Mouse (Mus musculus) liver, embryonic 15.5 days (tissue): Measurements from ENCODE around the gene Hopx. TPM values are rescaled to one million over a fixed set of nuclear protein-coding genes. Genes with fewer than 3 reads are reported as not detected.

ENCODE experiments used
- ATAC-seq: fragments of 200-750 bp; cut with Nextera tagmentation; 2 replicates; pipeline ENCODE4 v1.8.0; 2017; ENCODE audit warnings: moderate number of reproducible peaks, mild to moderate bottlenecking, moderate library complexity; ENCODE audit not compliant: insufficient read depth
- H3K27ac ChIP-seq: fragments of 300-500 bp; sonication (generic); replicated peaks from 2 replicates; pipeline ENCODE4 v1.5.1; 2015; ENCODE audit warnings: mild to moderate bottlenecking, inconsistent platforms
- H3K27me3 ChIP-seq: fragments of 300-500 bp; sonication (generic); 2 replicates; pipeline ENCODE4 v1.6.1; 2015; ENCODE audit warnings: mild to moderate bottlenecking, inconsistent platforms
- H3K36me3 ChIP-seq: fragments of 300-500 bp; sonication (generic); replicated peaks from 2 replicates; pipeline ENCODE4 v1.6.1; 2015; ENCODE audit warnings: moderate library complexity, mild to moderate bottlenecking, inconsistent platforms
- H3K4me1 ChIP-seq: fragments of 300-500 bp; sonication (generic); replicated peaks from 2 replicates; pipeline ENCODE4 v1.6.1; 2015; ENCODE audit warnings: inconsistent platforms
- H3K4me2 ChIP-seq: fragments of 300-500 bp; sonication (generic); 2 replicates; pipeline ENCODE4 v1.6.1; 2015; ENCODE audit warnings: moderate library complexity, mild to moderate bottlenecking, inconsistent platforms
- H3K4me3 ChIP-seq: fragments of 300-500 bp; sonication (generic); replicated peaks from 2 replicates; pipeline ENCODE4 v1.5.1; 2015; ENCODE audit warnings: mild to moderate bottlenecking, inconsistent platforms
- H3K9ac ChIP-seq: fragments of 300-500 bp; sonication (generic); 2 replicates; pipeline ENCODE4 v1.6.1; 2015; ENCODE audit warnings: moderate library complexity, mild to moderate bottlenecking, inconsistent platforms
- H3K9me3 ChIP-seq: fragments of 300-500 bp; sonication (generic); replicated peaks from 2 replicates; pipeline ENCODE4 v1.6.1; 2016; ENCODE audit warnings: inconsistent platforms
- WGBS: fragments of 180-500 bp; shearing (Covaris S2); methylation state at CpG from one replicate; pipeline ENCODE4 v1.1.7; 2015; ENCODE audit warnings: mixed read lengths; ENCODE audit not compliant: insufficient replicate concordance; 5-methylcytosine and 5-hydroxymethylcytosine counted together
- polyA plus RNA-seq: library from polyadenylated mRNA; unstranded; fragments of >200 nt; fragmentation: Nextera tagmentation; extraction: Ambion mirVana; gene quantifications from 2 replicates; pipeline ENCODE4 v1.2.1, GENCODE M21; 2015

Gene Hopx
- polyA plus RNA-seq, 1 experiment from 2014 or later: 0.13 TPM

- Histone ChIP-seq H3K4me2 (no peak overlapping the region), H3K9ac (no peak overlapping the region), H3K9me3 (no peaks in the 10 kb centered on the region), H3K36me3 (no peaks in the 10 kb centered on the region), H3K27me3 (no peaks in the 10 kb centered on the region), H3K4me3 (no peak overlapping the region), H3K27ac (no peak overlapping the region), H3K4me1 (peaks cover 44% of the 10 kb centered on the region)
- WGBS: 55% methylated on average over 2 of the region's 2 CpGs
- ATAC-seq: no peak
Measured at GRCm38 (mm10) chr5:77132457-77133135, 17.7 kb upstream of the Hopx start.

- no peaks in the 10 kb centered on the region for H3K36me3 ChIP-seq
- H3K27ac ChIP-seq: no peak overlapping the region
- no peak overlapping the region for H3K4me3 ChIP-seq
- no peak overlapping the region for H3K9ac ChIP-seq
- no peak overlapping the region for H3K4me2 ChIP-seq
- 75% methylated on average over 8 of the region's 8 CpGs for WGBS
- no peak; the same call in 1 of the 2 replicates for ATAC-seq
- H3K27me3 ChIP-seq: no peaks in the 10 kb centered on the region
- H3K9me3 ChIP-seq: no peaks in the 10 kb centered on the region
- peaks cover 44% of the 10 kb centered on the region for H3K4me1 ChIP-seq
Measured at GRCm38 (mm10) chr5:77131879-77132278, 17.0 kb upstream of the Hopx start.

DNA sequence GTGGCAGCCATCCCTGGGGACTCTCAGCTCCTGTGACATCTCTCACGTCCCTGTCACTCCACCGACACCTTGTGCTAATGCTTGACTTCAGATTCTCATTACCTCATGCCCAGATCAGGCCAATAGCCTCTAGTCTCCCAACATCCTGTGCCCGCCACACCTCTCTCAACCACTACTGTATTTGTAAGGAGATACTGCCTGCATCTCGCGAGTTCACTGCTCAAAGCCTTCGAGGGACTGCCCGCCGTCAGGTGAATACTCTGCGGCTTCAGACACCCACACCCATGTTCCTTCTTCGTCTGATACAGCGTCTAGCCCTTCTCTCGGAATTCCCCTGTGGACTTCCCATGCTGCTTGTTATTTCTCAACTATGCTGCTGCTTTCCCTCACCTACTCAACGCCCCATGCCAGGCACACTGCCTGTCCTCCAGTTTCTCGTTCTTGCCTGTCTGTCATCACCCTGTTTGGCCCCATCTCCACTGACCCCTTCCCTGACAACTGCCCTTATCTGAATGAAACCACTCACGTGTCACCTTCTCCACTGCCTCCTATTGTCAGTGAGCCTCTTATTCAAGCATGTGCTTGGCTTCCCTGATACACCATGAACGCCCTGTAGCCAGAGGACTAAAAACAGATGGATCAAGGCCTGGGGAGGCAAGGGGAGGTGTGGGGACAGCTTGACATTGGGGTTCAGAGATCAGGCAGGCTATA is 15.5 kb upstream of the Hopx start:
- no peaks in the 10 kb centered on the region for H3K27me3 ChIP-seq
- H3K4me3 ChIP-seq: no peak overlapping the region
- no peak overlapping the region for H3K9ac ChIP-seq
- no peaks in the 10 kb centered on the region for H3K36me3 ChIP-seq
- no peak overlapping the region for H3K4me2 ChIP-seq
- no peaks in the 10 kb centered on the region for H3K9me3 ChIP-seq
- WGBS: 54% methylated on average over 16 of the region's 16 CpGs
- H3K27ac ChIP-seq: no peak overlapping the region; the same call in 1 of the 2 replicates
- peaks cover 44% of the 10 kb centered on the region for H3K4me1 ChIP-seq
- ATAC-seq: no peak

- H3K9ac ChIP-seq: no peak overlapping the region
- no peaks in the 10 kb centered on the region for H3K36me3 ChIP-seq
- H3K4me1 ChIP-seq: peaks cover 41% of the 10 kb centered on the region
- H3K4me3 ChIP-seq: no peak overlapping the region
- no peak overlapping the region for H3K27ac ChIP-seq
- no peaks in the 10 kb centered on the region for H3K9me3 ChIP-seq
- no peak overlapping the region for H3K4me2 ChIP-seq
- ATAC-seq: no peak
- 61% methylated on average over 2 of the region's 2 CpGs for WGBS
- no peaks in the 10 kb centered on the region for H3K27me3 ChIP-seq
Measured at GRCm38 (mm10) chr5:77129907-77130306, 15.0 kb upstream of the Hopx start.

GRCm38 (mm10) chr5:77128854-77129253 is 13.9 kb upstream of the Hopx start:
- peaks cover 41% of the 10 kb centered on the region for H3K4me1 ChIP-seq
- no peaks in the 10 kb centered on the region for H3K36me3 ChIP-seq
- no peak overlapping the region for H3K9ac ChIP-seq
- no peaks in the 10 kb centered on the region for H3K9me3 ChIP-seq
- no peak overlapping the region for H3K4me2 ChIP-seq
- H3K27me3 ChIP-seq: no peaks in the 10 kb centered on the region
- H3K27ac ChIP-seq: no peak overlapping the region
- 69% methylated on average over 4 of the region's 4 CpGs for WGBS
- ATAC-seq: no peak
- H3K4me3 ChIP-seq: no peak overlapping the region

DNA sequence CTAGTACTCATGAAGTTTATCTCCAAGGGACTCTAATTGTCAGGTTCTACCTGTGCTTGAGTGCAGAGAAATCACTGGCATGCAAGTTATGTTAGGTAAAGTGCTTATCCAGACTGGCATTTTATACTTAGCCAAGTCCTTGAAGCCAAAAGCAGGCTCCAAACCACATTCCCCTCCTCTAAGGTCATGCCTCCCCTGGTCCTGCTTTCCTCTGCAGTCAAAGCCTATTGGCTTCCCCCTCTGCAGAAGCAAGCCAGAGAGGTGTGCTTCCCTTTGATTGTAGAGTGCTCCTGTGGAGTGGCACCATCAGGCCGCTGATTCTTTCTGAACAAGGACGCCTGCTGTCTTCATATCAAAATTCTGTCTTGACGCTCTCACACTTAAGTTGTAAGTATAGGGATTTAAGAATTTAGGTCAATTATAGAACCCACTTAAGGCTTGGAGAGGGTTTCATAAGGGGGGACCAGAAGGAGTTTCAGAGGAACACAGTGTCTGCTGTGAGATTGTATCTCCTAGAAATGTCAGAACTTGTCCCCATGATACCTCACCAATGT is 11.6 kb upstream of the Hopx start:
- Histone ChIP-seq H3K9ac (no peak overlapping the region), H3K27ac (no peak overlapping the region), H3K4me3 (no peak overlapping the region), H3K27me3 (no peaks in the 10 kb centered on the region), H3K36me3 (no peaks in the 10 kb centered on the region), H3K4me1 (peaks cover 42% of the 10 kb centered on the region), H3K9me3 (no peaks in the 10 kb centered on the region), H3K4me2 (no peak overlapping the region)
- 69% methylated on average over 3 of the region's 3 CpGs for WGBS
- ATAC-seq: no peak

DNA sequence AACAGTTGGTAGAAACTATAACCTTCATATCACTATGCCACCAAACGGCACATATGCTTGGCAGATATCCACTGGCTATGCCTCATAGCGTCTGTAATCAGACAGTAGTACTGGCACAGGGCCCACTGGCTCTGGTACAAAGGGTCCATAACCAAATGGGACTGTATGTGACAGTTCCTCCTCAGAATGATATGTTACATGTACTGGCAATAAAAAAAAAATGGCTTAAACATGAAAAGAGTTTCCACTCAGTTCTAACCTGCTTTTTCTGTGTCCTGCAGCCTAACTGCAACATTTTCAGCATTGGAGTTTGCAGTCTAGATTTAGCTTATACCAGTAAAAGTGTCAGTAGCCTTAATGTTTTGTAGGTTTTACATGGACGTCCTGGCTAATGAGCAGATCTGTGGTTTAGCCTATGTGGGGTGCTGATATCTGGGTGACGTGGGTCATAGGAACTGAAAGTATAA is 9.9 kb upstream of the Hopx start:
- H3K9ac ChIP-seq: no peak overlapping the region
- ATAC-seq: peak; percentile 53; the same call in 1 of the 2 replicates
- 35% methylated on average over 4 of the region's 4 CpGs for WGBS

GRCm38 (mm10) chr5:77124165-77124564 is 9.2 kb upstream of the Hopx start:
- Histone ChIP-seq H3K4me2 (no peak overlapping the region), H3K4me3 (no peak overlapping the region), H3K27ac (peak overlapping the region; percentile 42; the same call in 1 of the 2 replicates), H3K9ac (no peak overlapping the region), H3K36me3 (no peaks in the 10 kb centered on the region), H3K27me3 (no peaks in the 10 kb centered on the region), H3K9me3 (no peaks in the 10 kb centered on the region), H3K4me1 (peaks cover 44% of the 10 kb centered on the region)
- whole genome bisulfite sequencing: 35% methylated on average over 4 of the region's 4 CpGs
- ATAC-seq: no peak

More for the DNA sequence above, 9.9 kb upstream of the Hopx start:
- Histone ChIP-seq H3K4me3 (no peak overlapping the region), H3K9me3 (no peaks in the 10 kb centered on the region), H3K27ac (no peak overlapping the region), H3K4me1 (peaks cover 38% of the 10 kb centered on the region), H3K27me3 (no peaks in the 10 kb centered on the region), H3K36me3 (no peaks in the 10 kb centered on the region), H3K4me2 (no peak overlapping the region)

DNA sequence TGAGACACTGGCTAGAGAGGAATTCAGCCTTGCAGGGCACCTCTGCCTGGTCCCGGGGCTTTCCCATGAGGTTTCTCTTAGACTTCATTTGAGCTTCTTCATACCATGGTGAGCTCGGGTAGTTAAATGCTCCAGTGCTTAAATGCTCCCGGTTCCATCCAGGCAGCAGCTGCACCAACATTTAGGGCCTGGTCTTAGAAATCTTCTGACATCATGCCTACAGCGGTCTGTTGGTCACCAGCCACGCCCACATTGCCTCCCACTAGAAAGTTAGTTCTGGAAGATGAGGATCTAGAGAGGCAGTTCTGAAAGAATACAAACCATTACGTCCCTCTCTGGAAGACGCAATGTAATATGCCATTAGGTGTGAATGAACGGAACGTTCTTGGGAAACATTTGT is 8.7 kb upstream of the Hopx start:
- Histone ChIP-seq H3K4me3 (no peak overlapping the region), H3K9ac (no peak overlapping the region), H3K36me3 (no peaks in the 10 kb centered on the region), H3K4me1 (peaks cover 49% of the 10 kb centered on the region), H3K27me3 (no peaks in the 10 kb centered on the region), H3K9me3 (no peaks in the 10 kb centered on the region), H3K27ac (no peak overlapping the region), H3K4me2 (no peak overlapping the region)
- WGBS: 50% methylated on average over 9 of the region's 9 CpGs
- no peak for ATAC-seq

DNA sequence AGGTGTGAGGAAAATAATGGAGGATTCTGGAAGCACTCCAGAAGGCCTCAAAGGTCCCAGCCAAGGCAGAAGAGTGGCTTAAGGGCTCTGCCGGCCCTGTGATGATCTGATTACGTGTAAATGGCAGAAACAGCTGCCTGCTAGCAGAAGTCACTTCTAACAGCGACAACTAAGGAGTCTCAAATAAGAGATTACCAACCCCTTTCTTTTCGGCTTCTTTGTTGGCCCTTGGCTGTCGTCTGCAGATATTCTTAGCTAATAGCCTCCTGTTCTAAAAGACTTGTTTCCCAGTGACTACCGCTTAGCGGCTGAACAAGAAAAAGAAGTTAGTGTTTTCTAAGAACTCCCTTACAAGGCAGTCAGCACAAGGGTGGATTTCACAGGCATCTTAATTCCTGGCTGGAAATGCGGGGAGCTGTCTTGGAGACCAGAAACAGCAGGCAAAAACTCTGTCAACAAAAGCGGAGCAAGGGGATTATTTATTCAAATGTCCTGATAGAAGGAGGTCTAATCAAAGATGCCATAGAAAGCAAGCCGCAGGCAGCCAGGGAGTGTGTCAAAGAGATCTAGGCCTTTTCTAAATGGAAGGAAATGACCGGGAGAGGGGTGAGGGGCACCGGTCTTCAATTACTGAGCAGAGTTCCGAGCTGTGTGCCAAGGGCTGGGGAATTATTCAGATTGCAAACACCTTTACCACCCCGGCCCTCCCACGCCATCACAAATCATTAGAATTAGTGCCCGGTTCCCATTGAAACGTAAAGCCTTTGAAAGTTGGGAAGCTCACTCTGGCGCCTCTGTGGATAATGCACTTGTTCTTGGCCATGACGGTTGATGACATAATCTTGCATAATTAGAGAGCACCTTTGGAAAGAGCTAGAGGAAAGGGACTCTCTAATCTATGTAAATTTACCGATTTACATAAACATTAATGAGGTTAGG is 7.6 kb upstream of the Hopx start:
- ATAC-seq: no peak
- H3K27ac ChIP-seq: no peak overlapping the region
- 41% methylated on average over 20 of the region's 20 CpGs for WGBS

More for the DNA sequence above, 7.6 kb upstream of the Hopx start:
- Histone ChIP-seq H3K27me3 (no peaks in the 10 kb centered on the region), H3K9ac (no peak overlapping the region), H3K9me3 (no peaks in the 10 kb centered on the region), H3K36me3 (no peaks in the 10 kb centered on the region), H3K4me3 (no peak overlapping the region), H3K4me1 (peaks cover 49% of the 10 kb centered on the region), H3K4me2 (no peak overlapping the region)
